In the genomic region with DNA sequence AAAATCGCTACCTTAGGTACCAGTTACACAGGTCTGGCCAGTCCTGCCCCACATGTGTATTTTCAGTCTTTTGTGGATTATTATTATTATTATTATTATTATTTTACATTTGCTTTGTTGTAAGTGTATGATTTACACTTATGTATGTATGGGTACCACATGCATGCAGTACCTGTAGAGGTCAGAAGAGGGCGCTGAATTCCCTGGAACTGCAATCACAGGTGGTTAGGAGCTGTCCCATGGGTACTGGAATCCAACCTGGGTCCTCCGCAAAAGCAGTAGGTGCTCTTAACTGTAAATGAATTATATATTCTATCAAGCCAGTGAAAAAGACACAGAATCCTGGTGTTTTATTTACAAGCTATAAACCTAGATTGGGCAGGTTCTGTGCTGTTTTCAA, we compare ENCODE assay signal across 15 mouse cellular contexts.
A peak's percentile ranks its signal among the peaks of the same experiment; 100 is the strongest.
DNase-seq lines count a peak whose midpoint lies in the region; ATAC-seq and TF ChIP-seq lines count a peak whose summit lies in the region.
"Had no signal": no experiment of that assay in that cellular context is flagged by ENCODE, and none has a peak within 500 bp of the region (broad histone marks: within the 10 kb centered on the region; RNA-seq: fewer than 3 reads in every experiment).

No protein-coding gene starts in this region.

- no peaks in the 10 kb centered on the region for H3K4me1 ChIP-seq in intestine, postnatal 0 days (replicated peaks; ENCODE audit: control insufficient read depth, insufficient read depth, low read length)
- no peaks in the 10 kb centered on the region for H3K4me1 ChIP-seq in intestine, embryonic 16.5 days (ENCODE audit: control insufficient read depth, insufficient read depth, low read length)
- no peaks in the 10 kb centered on the region for H3K4me1 ChIP-seq in testis, adult 2 months (ENCODE audit: control insufficient read depth, insufficient read depth, low read length)
- H3K4me1 ChIP-seq in stomach, postnatal 0 days (replicated peaks; ENCODE audit: control insufficient read depth, insufficient read depth) = no peaks in the 10 kb centered on the region
- H3K4me1 ChIP-seq: neural tube, embryonic 12.5 days had no signal

- no peaks in the 10 kb centered on the region for H3K9me3 ChIP-seq in intestine, postnatal 0 days (ENCODE audit: control insufficient read depth)
- no peaks in the 10 kb centered on the region for H3K9me3 ChIP-seq in intestine, embryonic 16.5 days (ENCODE audit: control insufficient read depth, low read length)
- H3K9me3 ChIP-seq in stomach, postnatal 0 days (ENCODE audit: control insufficient read depth, low read length) = no peaks in the 10 kb centered on the region
- H3K9me3 ChIP-seq: limb, embryonic 12.5 days; neural tube, embryonic 12.5 days had no signal

- no peak for TF ChIP-seq POLR2A in testis, adult 2 months (IDR thresholded peaks at IDR 0.05; ENCODE audit: control insufficient read depth, low read depth, low read length)

- no peak for TF ChIP-seq EP300 in stomach, postnatal 0 days (optimal IDR thresholded peaks at IDR 0.05)

- intact Hi-C loops in left cerebral cortex, postnatal 25 days (cut with DNase I) = no loop called here

- no peak for ATAC-seq in intestine, postnatal 0 days
- no peak for ATAC-seq in intestine, embryonic 16.5 days
- no peak for ATAC-seq in stomach, postnatal 0 days (ENCODE audit: low FRiP score, low TSS enrichment)

- no peaks in the 10 kb centered on the region for H3K36me3 ChIP-seq in intestine, postnatal 0 days (ENCODE audit: control insufficient read depth, insufficient read depth)
- no peaks in the 10 kb centered on the region for H3K36me3 ChIP-seq in intestine, embryonic 16.5 days (ENCODE audit: control insufficient read depth, insufficient read depth, low read length)
- H3K36me3 ChIP-seq in testis, adult 2 months (ENCODE audit: control insufficient read depth, insufficient read depth, low read length) = no peaks in the 10 kb centered on the region
- no peaks in the 10 kb centered on the region for H3K36me3 ChIP-seq in stomach, postnatal 0 days (ENCODE audit: control insufficient read depth, insufficient read depth, low read length)
- H3K36me3 ChIP-seq: G1E; limb, embryonic 12.5 days; neural tube, embryonic 12.5 days had no signal

- H3K27ac ChIP-seq in intestine, postnatal 0 days (ENCODE audit: low read depth, low read length) = no peak overlapping the region
- no peak overlapping the region for H3K27ac ChIP-seq in intestine, embryonic 16.5 days (ENCODE audit: low read length)
- H3K27ac ChIP-seq in testis, adult 2 months (ENCODE audit: control insufficient read depth, insufficient read depth, low read depth, low read length) = no peak overlapping the region
- no peak overlapping the region for H3K27ac ChIP-seq in stomach, postnatal 0 days (replicated peaks)
- H3K27ac ChIP-seq: limb, embryonic 12.5 days; neural tube, embryonic 12.5 days had no signal

- H3K4me3 ChIP-seq in intestine, postnatal 0 days (ENCODE audit: low read depth, low read length) = no peak overlapping the region
- H3K4me3 ChIP-seq in intestine, embryonic 16.5 days (ENCODE audit: low read length) = no peak overlapping the region
- no peak overlapping the region for H3K4me3 ChIP-seq in testis, adult 2 months (ENCODE audit: control insufficient read depth, low read depth, low read length)
- H3K4me3 ChIP-seq in stomach, postnatal 0 days (ENCODE audit: low read depth, low read length) = no peak overlapping the region
- H3K4me3 ChIP-seq: limb, embryonic 12.5 days; neural tube, embryonic 12.5 days had no signal

- no peaks in the 10 kb centered on the region for H3K27me3 ChIP-seq in intestine, postnatal 0 days (replicated peaks; ENCODE audit: control insufficient read depth, insufficient read depth, low read length)
- H3K27me3 ChIP-seq in intestine, embryonic 16.5 days (replicated peaks; ENCODE audit: control insufficient read depth, insufficient read depth, low read length) = no peaks in the 10 kb centered on the region
- no peaks in the 10 kb centered on the region for H3K27me3 ChIP-seq in testis, adult 2 months (ENCODE audit: control insufficient read depth, insufficient read depth, low read length)
- no peaks in the 10 kb centered on the region for H3K27me3 ChIP-seq in stomach, postnatal 0 days (ENCODE audit: control insufficient read depth, insufficient read depth, low read length)
- H3K27me3 ChIP-seq: limb, embryonic 12.5 days; neural tube, embryonic 12.5 days had no signal

- H3K9ac ChIP-seq in intestine, postnatal 0 days (ENCODE audit: low read depth, low read length) = no peak overlapping the region
- no peak overlapping the region for H3K9ac ChIP-seq in intestine, embryonic 16.5 days (ENCODE audit: low read depth, low read length)
- H3K9ac ChIP-seq in stomach, postnatal 0 days (ENCODE audit: low read length) = no peak overlapping the region
- H3K9ac ChIP-seq: limb, embryonic 12.5 days; neural tube, embryonic 12.5 days had no signal

- peak; percentile 48 for TF ChIP-seq CTCF in intestine, postnatal 0 days (IDR thresholded peaks at IDR 0.05; ENCODE audit: low read depth)
- peak; percentile 40; the same call in 1 of the 2 replicates for TF ChIP-seq CTCF in testis, adult 2 months (IDR thresholded peaks at IDR 0.05; ENCODE audit: control insufficient read depth, insufficient read depth, insufficient replicate concordance, low read depth, low read length)
- peak; percentile 47 for TF ChIP-seq CTCF in stomach, postnatal 0 days (IDR thresholded peaks at IDR 0.05; ENCODE audit: low read depth)

- no peak overlapping the region for H3K4me2 ChIP-seq in intestine, postnatal 0 days (replicated peaks; ENCODE audit: low read depth)
- H3K4me2 ChIP-seq in intestine, embryonic 16.5 days (ENCODE audit: low read depth, low read length) = no peak overlapping the region
- no peak overlapping the region for H3K4me2 ChIP-seq in stomach, postnatal 0 days (replicated peaks; ENCODE audit: low read depth)
- H3K4me2 ChIP-seq: limb, embryonic 12.5 days; neural tube, embryonic 12.5 days had no signal

- DNase-seq in testis, postnatal 10 days (ENCODE audit: low spot score) = no peak
- peak; percentile 14 for DNase-seq in NIH3T3 (ENCODE audit: low read depth)
- DNase-seq in stomach, postnatal 0 days (ENCODE audit: low spot score) = no peak
- no peak for DNase-seq in left cerebral cortex, postnatal 25 days (ENCODE audit: low spot score in 2 of 2)
- DNase-seq: adrenal gland, postnatal 10 days; cerebellum, adult 11 months; lung, postnatal 4 days; midbrain, embryonic 14.5 days; retina, postnatal 1 day had no signal

- WGBS in intestine, postnatal 0 days = 65% methylated on average over 3 of the region's 3 CpGs
- 62% methylated on average over 3 of the region's 3 CpGs for WGBS in intestine, embryonic 16.5 days
- WGBS in stomach, postnatal 0 days = 63% methylated on average over 3 of the region's 3 CpGs
